Mouse (Mus musculus) CD4-positive, CD25-positive, alpha-beta regulatory T cell, adult 4 months (primary cell): ENCODE results near the gene Zmpste24. TPM values are rescaled to one million over a fixed set of nuclear protein-coding genes. Genes with fewer than 3 reads are reported as not detected.
A peak's percentile ranks its signal among the peaks of the same experiment; 100 is the strongest.

ENCODE experiments used
- ATAC-seq: one replicate; pipeline ENCODE4 v1.8.0; 2017
- polyA plus RNA-seq, 2 experiments: library from polyadenylated mRNA; unstranded; fragments of 100-300 nt; shearing (Covaris generic); gene quantifications; one replicate each; pipeline ENCODE4 v1.2.1; 2017

Gene Zmpste24
- polyA plus RNA-seq, 2 experiments from 2014 or later: 42.8 to 56.3 TPM

GRCm38 (mm10) chr4:121031440-121031839 is 66.6 kb downstream of the Zmpste24 start:
- ATAC-seq: peak; percentile 31

GRCm38 (mm10) chr4:121029632-121030031 is 68.4 kb downstream of the Zmpste24 start:
- ATAC-seq: no peak

DNA sequence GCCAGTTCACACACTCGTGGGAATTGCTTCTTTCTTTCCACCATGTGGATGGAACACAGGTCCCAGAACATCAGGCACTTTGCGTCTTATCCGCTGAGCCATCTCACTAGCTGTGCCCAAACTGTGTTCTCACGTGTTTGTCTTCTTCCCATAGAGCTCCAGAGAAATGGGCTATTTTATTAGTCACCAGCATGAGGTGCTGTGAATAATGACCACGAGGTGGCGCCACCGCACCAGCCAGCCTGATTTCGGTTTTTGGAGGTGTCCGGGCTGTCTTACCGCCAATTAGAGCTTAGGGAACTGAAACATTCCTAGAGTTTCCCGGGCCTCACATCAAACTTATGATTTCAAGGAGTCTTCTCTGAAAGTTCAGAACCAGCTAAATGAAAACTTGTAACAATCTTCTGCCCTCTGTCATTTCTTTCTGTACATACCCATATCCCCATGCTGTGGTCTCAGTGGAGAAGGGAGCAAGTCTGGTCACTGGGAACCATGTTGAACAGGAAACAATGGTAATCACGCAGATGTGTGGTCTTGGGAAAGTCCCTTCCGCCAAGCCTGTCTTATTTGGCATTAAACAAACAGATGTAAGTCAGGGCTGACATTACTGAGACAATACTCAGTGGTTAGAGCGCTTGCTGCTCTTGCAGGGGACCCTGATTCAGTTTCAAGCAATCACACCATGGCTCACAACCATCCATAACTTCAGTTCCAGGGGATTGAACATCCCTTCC is 69.2 kb downstream of the Zmpste24 start:
- ATAC-seq: peak; percentile 64

DNA sequence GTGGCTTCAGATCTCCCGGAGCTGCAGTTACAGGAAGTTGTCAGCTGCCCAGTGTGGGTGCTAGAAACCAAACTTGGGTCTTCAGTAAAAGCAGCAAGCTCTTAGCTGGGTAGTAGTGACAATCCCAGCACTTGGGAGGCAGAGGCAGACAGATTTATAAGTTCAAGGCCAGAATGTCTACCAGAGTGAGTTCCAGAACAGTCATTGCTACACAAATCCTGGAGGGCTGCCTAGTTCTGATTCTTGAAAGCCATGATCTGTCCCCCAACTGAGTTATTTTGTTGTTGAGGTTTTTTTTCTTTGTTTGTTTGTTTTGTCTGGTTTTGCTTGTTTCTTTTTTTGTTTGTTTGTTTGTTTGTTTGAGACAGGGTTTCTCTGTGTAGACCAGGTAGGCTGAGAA is 69.9 kb downstream of the Zmpste24 start:
- ATAC-seq: no peak

GRCm38 (mm10) chr4:121025681-121026080 is 72.4 kb downstream of the Zmpste24 start:
- no peak for ATAC-seq

DNA sequence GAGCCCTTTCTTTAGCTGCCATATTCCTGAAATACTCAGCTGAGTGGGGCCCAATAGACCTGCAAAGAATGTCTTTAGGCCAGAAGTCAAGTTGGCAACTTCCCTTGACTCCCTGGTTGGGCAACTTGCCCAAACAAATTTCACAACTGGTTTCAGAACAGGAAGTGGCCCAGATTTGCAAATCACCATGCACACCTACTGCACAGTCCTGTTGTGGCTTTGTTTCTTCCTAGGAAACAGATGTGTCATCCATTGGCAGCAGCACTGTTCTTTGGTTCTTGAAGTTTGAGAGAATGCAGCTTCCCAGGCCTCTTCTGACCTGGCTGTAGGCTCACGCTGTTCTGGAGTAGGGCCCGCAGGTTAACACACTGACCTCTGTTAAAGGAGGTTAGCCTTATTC is 74.1 kb downstream of the Zmpste24 start:
- no peak for ATAC-seq

- ATAC-seq: no peak
Observed at GRCm38 (mm10) chr4:121023464-121023863, 74.6 kb downstream of the Zmpste24 start.

- ATAC-seq: no peak
Observed at GRCm38 (mm10) chr4:121021911-121022310, 76.1 kb downstream of the Zmpste24 start.

DNA sequence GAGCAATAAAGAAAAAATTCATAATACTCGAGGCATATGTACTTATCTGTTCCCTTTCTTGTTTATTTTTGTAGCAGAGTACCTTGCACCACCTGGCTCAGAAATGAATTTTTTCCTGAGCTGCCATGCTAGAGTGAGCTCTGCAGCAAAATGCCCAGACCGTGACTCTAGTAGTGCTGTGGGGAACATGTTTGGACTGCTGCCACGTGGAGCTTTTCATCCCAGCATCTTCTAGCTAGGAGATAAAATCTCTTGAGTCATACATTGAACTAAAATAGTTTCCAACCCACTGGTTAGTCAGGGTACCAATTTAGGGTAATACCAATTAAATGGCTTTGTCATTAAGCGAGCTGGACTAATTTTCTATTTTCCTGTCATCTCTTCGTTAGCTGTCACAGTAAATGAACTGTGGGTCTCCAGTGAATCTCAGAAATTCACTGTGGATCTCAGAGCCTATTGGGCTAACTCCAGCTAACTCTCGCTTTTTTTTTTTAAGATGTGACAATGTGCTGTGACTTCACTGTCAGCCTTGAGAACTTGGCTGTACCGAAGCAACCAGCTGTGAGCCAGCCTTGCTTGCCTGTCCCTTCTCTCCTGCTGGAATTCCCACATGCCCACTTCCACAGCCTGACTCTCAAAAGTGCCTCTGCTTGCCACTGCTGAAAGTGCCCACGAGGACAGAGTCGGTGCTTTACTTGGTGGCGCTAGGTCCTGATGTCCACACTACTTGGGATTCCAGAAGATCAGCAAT is 77.8 kb downstream of the Zmpste24 start:
- no peak for ATAC-seq

DNA sequence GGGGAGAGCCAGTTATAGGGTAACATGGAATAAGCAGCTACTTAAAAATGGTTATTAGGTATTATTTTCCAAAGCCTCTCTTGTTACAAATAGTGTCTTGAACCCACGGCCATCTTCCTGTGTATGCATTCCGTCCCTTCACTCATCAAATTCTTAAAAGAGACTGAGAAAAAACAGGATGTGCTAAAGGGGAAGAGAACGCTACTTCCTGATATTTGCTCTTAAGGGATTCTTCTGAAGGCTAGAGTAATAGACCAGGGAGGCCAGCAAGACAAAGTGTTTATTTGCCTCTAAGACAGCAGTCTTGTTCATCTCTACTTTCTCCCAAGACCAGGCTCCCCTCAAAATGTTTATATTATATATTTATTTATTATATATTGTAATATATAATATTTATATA is 79.8 kb downstream of the Zmpste24 start:
- ATAC-seq: no peak

DNA sequence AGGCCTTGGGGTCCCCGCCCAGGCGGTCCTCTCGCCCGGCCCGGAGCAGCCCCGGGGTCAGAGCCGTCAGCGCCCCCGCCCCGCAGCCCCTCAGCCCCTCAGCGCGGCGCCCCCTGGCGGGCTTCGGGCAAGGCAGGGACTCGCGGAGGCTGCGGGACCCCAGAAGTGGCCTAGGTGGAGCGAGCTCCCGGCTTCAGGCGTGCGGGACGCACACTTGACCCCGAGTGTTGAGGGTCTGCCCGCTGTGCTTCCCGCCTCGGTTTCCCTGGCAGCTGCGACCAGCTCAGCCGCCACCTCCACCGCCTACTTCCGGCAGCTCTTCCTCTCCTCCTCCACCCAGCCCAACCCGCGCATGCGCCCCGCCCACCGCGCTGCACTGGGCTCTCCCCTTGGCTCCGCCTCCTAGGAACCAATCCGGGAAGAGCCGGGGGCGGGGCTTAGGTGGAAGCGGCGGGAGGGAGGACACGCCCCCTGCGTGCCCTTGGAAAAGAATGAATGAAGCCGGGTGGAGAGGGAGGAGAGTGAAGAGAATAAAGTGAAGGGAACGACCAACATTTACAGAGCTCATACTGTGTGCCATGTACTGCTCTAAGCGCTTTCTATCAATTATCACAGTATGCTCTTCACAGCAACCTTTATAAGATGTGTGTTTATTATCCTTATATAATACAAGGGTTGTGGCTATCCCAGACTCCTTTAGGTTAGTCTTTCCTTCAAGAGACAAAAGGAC is 80.9 kb downstream of the Zmpste24 start, which contains the start of gene Smap2:
Gene Smap2 (minus strand): TSS at position 320 of the 730 bp plus-strand sequence.
- peak; percentile 89 for ATAC-seq

- peak; percentile 36 for ATAC-seq
Observed at GRCm38 (mm10) chr4:121016021-121016898, 81.8 kb downstream of the Zmpste24 start.

- no peak for ATAC-seq
Observed at GRCm38 (mm10) chr4:121015268-121015659, 82.8 kb downstream of the Zmpste24 start.

- no peak for ATAC-seq
Observed at GRCm38 (mm10) chr4:121014594-121015267, 83.3 kb downstream of the Zmpste24 start.

DNA sequence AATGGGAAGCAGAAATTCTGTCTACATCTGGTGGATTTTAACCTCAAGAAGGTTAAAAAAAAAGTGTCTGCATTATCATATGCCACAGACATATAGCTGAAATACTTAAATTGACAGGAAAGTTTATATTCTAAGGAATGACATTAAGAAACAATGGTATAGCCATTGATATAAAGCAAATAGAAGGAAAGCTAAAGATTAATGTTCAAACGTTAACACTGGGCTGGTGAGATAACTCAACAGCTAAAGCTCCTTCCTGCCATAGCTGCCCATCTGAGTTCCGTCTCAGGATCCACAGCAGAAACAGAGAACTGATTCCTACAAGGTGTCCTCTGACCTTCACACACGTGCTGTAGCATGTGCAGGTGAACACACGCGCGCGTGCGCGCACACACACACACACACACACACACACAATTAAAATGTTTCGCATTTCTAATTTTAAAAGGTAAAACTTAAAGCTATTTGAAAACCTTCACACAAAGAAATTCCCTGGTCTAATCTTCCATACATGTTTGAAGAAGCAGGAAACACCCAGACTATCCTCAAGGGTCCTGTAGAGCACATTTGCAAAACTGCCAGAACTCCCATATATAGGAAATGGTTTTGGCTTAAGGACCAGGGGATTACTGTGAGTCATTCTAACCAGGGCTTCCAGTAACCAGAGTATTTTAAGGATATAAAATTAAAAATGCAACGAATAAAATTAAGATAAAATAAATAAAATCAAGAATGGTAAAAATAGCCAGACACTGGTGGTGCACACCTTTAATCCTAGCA is 87.1 kb downstream of the Zmpste24 start:
- ATAC-seq: no peak

Other genes with a start within 250 kb of the Zmpste24 start
- gene Rims3, start 243.4 kb downstream of the Zmpste24 start, polyA plus RNA-seq: 1 to 10 TPM in 1 of 2 experiments, under 1 TPM in 1; 0.63 to 1.2 TPM
- gene Exo5, start 173.2 kb downstream of the Zmpste24 start, polyA plus RNA-seq: 10 to 100 TPM; 32.5 to 33.4 TPM
- gene Zfp69, start 146.5 kb downstream of the Zmpste24 start, polyA plus RNA-seq: 1 to 10 TPM; 1.1 to 1.2 TPM
- 10 to 100 TPM; 34.0 to 37.4 TPM for gene Smap2, start 81.0 kb downstream of the Zmpste24 start, polyA plus RNA-seq
- not detected for gene Col9a2, start 58.9 kb downstream of the Zmpste24 start, polyA plus RNA-seq
- gene Tmco2, start 11.0 kb upstream of the Zmpste24 start, polyA plus RNA-seq: not detected
- gene Rlf, start 116.8 kb upstream of the Zmpste24 start, polyA plus RNA-seq: 10 to 100 TPM; 14.1 to 22.1 TPM
- not detected for gene Gm12888, start 226.7 kb upstream of the Zmpste24 start, polyA plus RNA-seq